ENCODE assay signal across 8 mouse cellular contexts in the genomic region with DNA sequence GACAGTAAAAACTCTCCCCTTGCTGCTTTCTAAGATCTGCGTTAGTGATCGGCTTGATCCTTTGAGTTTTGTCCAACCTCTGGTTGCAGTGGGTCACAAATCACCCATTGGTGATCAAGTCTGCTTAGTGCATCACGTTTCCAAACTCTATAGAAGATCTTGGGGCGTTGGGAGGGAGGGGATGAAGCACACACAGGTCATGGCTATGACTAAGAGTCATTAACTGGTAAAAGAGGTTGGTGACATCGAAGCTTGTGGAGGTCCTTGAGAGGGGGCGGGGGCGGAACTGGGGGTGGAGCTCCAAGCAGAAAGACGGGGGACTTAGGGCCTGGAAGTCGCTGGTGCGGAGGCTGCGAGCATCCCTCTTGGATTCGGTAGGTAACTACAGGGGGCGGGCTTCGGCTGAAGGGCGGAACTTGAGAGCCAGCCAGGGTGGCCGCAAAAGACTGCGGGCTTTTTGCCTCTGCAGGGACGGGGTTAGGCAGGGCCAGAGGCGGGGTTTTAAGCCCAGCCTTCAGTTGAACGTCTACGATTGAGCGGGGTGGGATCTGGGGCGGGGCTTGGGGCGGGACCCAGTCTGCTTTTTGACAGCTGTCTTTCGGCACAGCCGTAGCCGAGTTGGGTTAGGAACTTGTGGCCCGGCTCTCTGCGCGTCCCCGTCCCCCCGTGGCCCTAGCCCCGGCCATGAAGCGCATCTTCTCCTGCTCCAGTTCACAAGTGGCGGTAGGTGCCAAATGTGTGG. TPM values are rescaled to one million over a fixed set of nuclear protein-coding genes. Genes with fewer than 3 reads are reported as not detected.
DNase-seq lines count a peak whose midpoint lies in the region; ATAC-seq lines count a peak whose summit lies in the region.

A gene (plus strand): TSS at position 405 of the 742 bp plus-strand sequence.

- H3K27me3 ChIP-seq in heart, embryonic 14.5 days (ENCODE audit: control insufficient read depth, insufficient read depth, low read length) = no peaks in the 10 kb centered on the region
- peaks cover 7% of the 10 kb centered on the region; the same call in 1 of the 2 replicates for H3K27me3 ChIP-seq in liver, embryonic 11.5 days (replicated peaks; ENCODE audit: control insufficient read depth, insufficient read depth, low read length)
- H3K27me3 ChIP-seq in stomach, embryonic 14.5 days (ENCODE audit: control insufficient read depth, insufficient read depth, low read length) = no peaks in the 10 kb centered on the region

- peaks cover 5 to 6% of the 10 kb centered on the region in 2 experiments; a peak in 3 of 4 replicates for H3K4me1 ChIP-seq in heart, embryonic 14.5 days (ENCODE audit: control insufficient read depth in 2 of 2, insufficient read depth in 2 of 2, low read length in 2 of 2)
- no peaks in the 10 kb centered on the region for H3K4me1 ChIP-seq in liver, embryonic 11.5 days (replicated peaks; ENCODE audit: control insufficient read depth, insufficient read depth, low read length)
- peaks cover 9% of the 10 kb centered on the region; the same call in 1 of the 2 replicates for H3K4me1 ChIP-seq in stomach, embryonic 14.5 days (ENCODE audit: control insufficient read depth, insufficient read depth, low read length)

- peak; percentile 96 for ATAC-seq in CD4-positive, CD25-positive, alpha-beta regulatory T cell, adult 4 months
- peak; percentile 91 for ATAC-seq in heart, embryonic 14.5 days (ENCODE audit: insufficient number of reproducible peaks, insufficient read depth, low FRiP score, low read depth)
- peak; percentile 91 for ATAC-seq in liver, embryonic 11.5 days (replicated peaks; ENCODE audit: low FRiP score)
- ATAC-seq in stomach, embryonic 14.5 days (ENCODE audit: insufficient number of reproducible peaks, insufficient read depth, low FRiP score, low read depth) = peak; percentile 93

- H3K4me3 ChIP-seq in heart, embryonic 14.5 days (ENCODE audit: control insufficient read depth in 1 of 2, insufficient read depth in 1 of 2, low read depth in 1 of 2, low read length in 2 of 2) = peak within 1 kb of the TSS; percentile 38 to 60
- peak within 1 kb of the TSS; percentile 44 for H3K4me3 ChIP-seq in liver, embryonic 11.5 days (ENCODE audit: low read depth, low read length)
- H3K4me3 ChIP-seq in stomach, embryonic 14.5 days (ENCODE audit: low read depth, low read length) = peak within 1 kb of the TSS; percentile 30

- peak within 1 kb of the TSS; percentile 56 for H3K9ac ChIP-seq in heart, embryonic 14.5 days (ENCODE audit: low read length)
- H3K9ac ChIP-seq in liver, embryonic 11.5 days (ENCODE audit: low read depth, low read length) = no peak within 1 kb of the TSS
- H3K9ac ChIP-seq in stomach, embryonic 14.5 days (replicated peaks; ENCODE audit: low read depth, low read length) = no peak within 1 kb of the TSS

- H3K9me3 ChIP-seq in heart, embryonic 14.5 days (ENCODE audit: control insufficient read depth, low read length) = no peaks in the 10 kb centered on the region
- no peaks in the 10 kb centered on the region for H3K9me3 ChIP-seq in liver, embryonic 11.5 days (ENCODE audit: control insufficient read depth, low read length)
- H3K9me3 ChIP-seq in stomach, embryonic 14.5 days (ENCODE audit: control insufficient read depth, low read depth, low read length) = no peaks in the 10 kb centered on the region

- H3K4me2 ChIP-seq in heart, embryonic 14.5 days (ENCODE audit: low read length) = peak within 1 kb of the TSS; percentile 72
- peak within 1 kb of the TSS; percentile 79 for H3K4me2 ChIP-seq in liver, embryonic 11.5 days
- peak within 1 kb of the TSS; percentile 55 for H3K4me2 ChIP-seq in stomach, embryonic 14.5 days (replicated peaks; ENCODE audit: low read depth, low read length)

- 6% methylated on average over 35 of the region's 35 CpGs for WGBS in heart, embryonic 14.5 days
- 4% methylated on average over 35 of the region's 35 CpGs for WGBS in liver, embryonic 11.5 days
- 5% methylated on average over 34 of the region's 35 CpGs for WGBS in stomach, embryonic 14.5 days

- peak; percentile 22 for DNase-seq in c-Kit-negative CD71-positive TER-119-positive erythroid progenitor cells, embryonic 14.5 days (ENCODE audit: low read depth, low spot score)
- DNase-seq in fibroblast of lung, adult 2 months (ENCODE audit: low read depth) = peak; percentile 77
- DNase-seq in kidney, postnatal 10 days = peak; percentile 88
- peak; percentile 85 for DNase-seq in liver, embryonic 11.5 days (ENCODE audit: low spot score)
- DNase-seq in naive thymus-derived CD4-positive, alpha-beta T cell, adult 2 months (ENCODE audit: low read depth) = peak; percentile 92

- H3K27ac ChIP-seq in heart, embryonic 14.5 days (replicated peaks in 1 of 2; ENCODE audit: control insufficient read depth in 1 of 2, insufficient read depth in 1 of 2, low read depth in 2 of 2, low read length in 2 of 2) = no peak within 1 kb of the TSS
- no peak within 1 kb of the TSS for H3K27ac ChIP-seq in liver, embryonic 11.5 days (ENCODE audit: low read depth, low read length)
- H3K27ac ChIP-seq in stomach, embryonic 14.5 days (ENCODE audit: low read length) = no peak within 1 kb of the TSS

- no peaks in the 10 kb centered on the region for H3K36me3 ChIP-seq in heart, embryonic 14.5 days (ENCODE audit: control insufficient read depth, insufficient read depth, low read length)
- no peaks in the 10 kb centered on the region for H3K36me3 ChIP-seq in liver, embryonic 11.5 days (ENCODE audit: control insufficient read depth, insufficient read depth, low read length)
- H3K36me3 ChIP-seq in stomach, embryonic 14.5 days (ENCODE audit: control insufficient read depth, insufficient read depth, low read length) = no peaks in the 10 kb centered on the region

RNA-seq across cellular contexts. Expression of the gene that starts here (rescaled TPM):
- polyA plus RNA-seq in CD4-positive, CD25-positive, alpha-beta regulatory T cell, adult 4 months (2017; shearing (Covaris generic)) = not detected
- polyA plus RNA-seq in heart, embryonic 14.5 days (2014; fragmentation: Nextera tagmentation; extraction: Ambion mirVana) = 0.09 and 0.23 TPM in 2 replicates
- 0.32 and 0.40 TPM in 2 replicates for polyA plus RNA-seq in liver, embryonic 11.5 days (2014; fragmentation: Nextera tagmentation; extraction: Ambion mirVana)
- 0.82 and 1.1 TPM in 2 replicates for polyA plus RNA-seq in stomach, embryonic 14.5 days (2014; fragmentation: Nextera tagmentation; extraction: Ambion mirVana)

Comparison
In these comparisons a context has a peak if more than half of its experiments do, and no peak if none do; other contexts are left out.
1. Peak in ATAC-seq in CD4-positive, CD25-positive, alpha-beta regulatory T cell, adult 4 months; RNA of the gene not detected or under 1 TPM.
2. Peak in ATAC-seq, H3K4me3 ChIP-seq, H3K9ac ChIP-seq and H3K4me2 ChIP-seq in heart, embryonic 14.5 days; RNA of the gene not detected or under 1 TPM.
3. Peak in DNase-seq, ATAC-seq, H3K4me3 ChIP-seq and H3K4me2 ChIP-seq in liver, embryonic 11.5 days; RNA of the gene not detected or under 1 TPM.
4. DNase-seq: peak in every context shown above with its lines; median percentile 92 in naive thymus-derived CD4-positive, alpha-beta T cell, adult 2 months; 88 in kidney, postnatal 10 days; 85 in liver, embryonic 11.5 days; 77 in fibroblast of lung, adult 2 months; 22 in c-Kit-negative CD71-positive TER-119-positive erythroid progenitor cells, embryonic 14.5 days.